Mouse (Mus musculus): ENCODE data around the gene Olfr1140. TPM values are rescaled to one million over a fixed set of nuclear protein-coding genes. Genes with fewer than 3 reads are reported as not detected.

Olfr1140 gene
- total RNA-seq (2021) (not detected), polyA plus RNA-seq (2012; rRNA removed) (not detected in 2 replicates)
- long read RNA-seq: 0 reads

DNA sequence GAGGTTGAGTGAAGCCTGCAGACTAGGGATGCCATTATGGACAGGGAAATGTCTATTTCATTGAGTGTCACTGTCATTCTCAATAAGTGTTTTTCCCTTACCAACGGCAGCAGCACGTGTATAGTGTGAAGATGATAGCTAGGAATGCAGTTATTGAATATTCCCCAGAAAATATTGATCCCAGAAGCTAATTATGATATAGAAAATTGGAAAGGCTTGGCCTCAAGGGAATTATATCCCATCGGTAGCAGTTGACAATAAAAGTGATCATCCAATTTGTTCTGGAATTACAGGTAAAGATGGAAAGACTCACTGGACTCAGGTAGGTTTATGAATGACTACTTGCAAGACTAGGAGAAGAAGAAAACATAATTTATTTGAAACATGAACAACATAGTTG lies at the start of gene Olfr1140:
Olfr1140 (plus strand) TSS at position 301 of the 400 bp plus-strand sequence.
- Histone ChIP-seq H3K36me3 (ENCODE audit: control insufficient read depth, insufficient read depth, low read length) (no peaks in the 10 kb centered on the region), H3K79me2 (replicated peaks; ENCODE audit: control insufficient read depth, insufficient read depth, low read length) (no peaks in the 10 kb centered on the region), H3K4me3 (no peak within 1 kb of the TSS), H3K4me1 (ENCODE audit: control insufficient read depth, insufficient read depth, low read length) (no peaks in the 10 kb centered on the region), H3K27ac (no peak within 1 kb of the TSS), H3K27me3 (ENCODE audit: control insufficient read depth, insufficient read depth, low read length) (no peaks in the 10 kb centered on the region), H3K9ac (ENCODE audit: low read depth, low read length) (no peak within 1 kb of the TSS)
- intact Hi-C loops (cut with DNase I): no loop called here
- no peak for DNase-seq
- WGBS: 53% methylated on average over 3 of the region's 3 CpGs
- TF ChIP-seq EP300 (IDR thresholded peaks at IDR 0.05; ENCODE audit: insufficient read depth, low read depth, low read length): no peak
- TF ChIP-seq CTCF (IDR thresholded peaks at IDR 0.05): no peak
- no peak for TF ChIP-seq POLR2A (IDR thresholded peaks at IDR 0.05; ENCODE audit: insufficient read depth, low read depth, low read length)

DNA sequence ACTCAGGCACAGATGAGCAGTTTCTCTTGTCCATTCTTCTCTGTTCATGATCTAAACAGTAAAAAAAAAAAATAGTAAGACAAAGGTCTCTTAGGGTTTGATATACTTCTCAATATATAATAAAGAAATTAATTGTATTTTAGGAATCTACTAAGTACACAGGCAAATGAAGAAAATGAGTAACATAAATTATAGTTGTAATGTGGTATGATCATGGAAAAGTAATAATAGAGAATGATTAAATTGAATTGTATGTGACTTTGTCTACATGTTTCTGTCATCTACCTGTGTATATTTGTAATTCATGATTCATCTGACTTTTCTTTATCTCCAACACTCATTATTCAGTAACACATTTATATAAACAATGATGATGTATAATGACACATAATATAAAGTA lies 49.7 kb upstream of the Olfr1140 start, which contains the start of gene Olfr1136:
Olfr1136 (minus strand) TSS at position 101 of the 400 bp plus-strand sequence.
- H3K27ac ChIP-seq: no peak within 1 kb of the TSS
- no peak within 1 kb of the TSS for H3K9ac ChIP-seq (ENCODE audit: low read depth, low read length)
- no peaks in the 10 kb centered on the region for H3K79me2 ChIP-seq (replicated peaks; ENCODE audit: control insufficient read depth, insufficient read depth, low read length)
- TF ChIP-seq POLR2A (IDR thresholded peaks at IDR 0.05; ENCODE audit: insufficient read depth, low read depth, low read length): no peak
- no peak for TF ChIP-seq EP300 (IDR thresholded peaks at IDR 0.05; ENCODE audit: insufficient read depth, low read depth, low read length)
- no peak for TF ChIP-seq CTCF (IDR thresholded peaks at IDR 0.05)
- intact Hi-C loops (cut with DNase I): no loop called here
- no peaks in the 10 kb centered on the region for H3K4me1 ChIP-seq (ENCODE audit: control insufficient read depth, insufficient read depth, low read length)
- H3K4me3 ChIP-seq: no peak within 1 kb of the TSS
- no peaks in the 10 kb centered on the region for H3K27me3 ChIP-seq (ENCODE audit: control insufficient read depth, insufficient read depth, low read length)
- no peak for DNase-seq
- H3K36me3 ChIP-seq (ENCODE audit: control insufficient read depth, insufficient read depth, low read length): no peaks in the 10 kb centered on the region

DNA sequence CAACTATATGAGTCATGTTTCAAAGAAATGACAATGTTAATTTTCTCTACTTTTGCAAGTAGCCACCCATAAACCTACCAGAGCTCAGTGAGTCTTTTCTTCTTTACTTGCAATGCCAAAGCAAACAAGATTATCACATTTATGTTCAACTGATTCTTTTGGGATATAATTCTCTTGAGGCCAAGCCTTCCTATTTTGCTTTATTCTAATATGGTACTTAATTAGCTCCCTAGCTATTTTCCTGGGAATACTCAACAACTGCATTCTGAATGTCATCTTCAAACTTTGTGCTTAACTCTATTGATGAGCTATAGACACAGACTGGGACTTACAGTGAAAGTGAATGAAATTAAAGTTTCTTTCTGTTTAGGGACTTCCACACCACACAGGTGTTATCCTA lies 30.5 kb upstream of the Olfr1140 start, which contains the start of gene Olfr1137:
Olfr1137 (minus strand) TSS at position 101 of the 400 bp plus-strand sequence.
- no peak for DNase-seq
- TF ChIP-seq CTCF (IDR thresholded peaks at IDR 0.05): no peak
- TF ChIP-seq POLR2A (IDR thresholded peaks at IDR 0.05; ENCODE audit: insufficient read depth, low read depth, low read length): no peak
- no peak for TF ChIP-seq EP300 (IDR thresholded peaks at IDR 0.05; ENCODE audit: insufficient read depth, low read depth, low read length)
- Histone ChIP-seq H3K4me3 (no peak within 1 kb of the TSS), H3K27me3 (ENCODE audit: control insufficient read depth, insufficient read depth, low read length) (no peaks in the 10 kb centered on the region), H3K36me3 (ENCODE audit: control insufficient read depth, insufficient read depth, low read length) (no peaks in the 10 kb centered on the region), H3K27ac (no peak within 1 kb of the TSS), H3K4me1 (ENCODE audit: control insufficient read depth, insufficient read depth, low read length) (no peaks in the 10 kb centered on the region), H3K9ac (ENCODE audit: low read depth, low read length) (no peak within 1 kb of the TSS), H3K79me2 (replicated peaks; ENCODE audit: control insufficient read depth, insufficient read depth, low read length) (no peaks in the 10 kb centered on the region)
- intact Hi-C loops (cut with DNase I): no loop called here

DNA sequence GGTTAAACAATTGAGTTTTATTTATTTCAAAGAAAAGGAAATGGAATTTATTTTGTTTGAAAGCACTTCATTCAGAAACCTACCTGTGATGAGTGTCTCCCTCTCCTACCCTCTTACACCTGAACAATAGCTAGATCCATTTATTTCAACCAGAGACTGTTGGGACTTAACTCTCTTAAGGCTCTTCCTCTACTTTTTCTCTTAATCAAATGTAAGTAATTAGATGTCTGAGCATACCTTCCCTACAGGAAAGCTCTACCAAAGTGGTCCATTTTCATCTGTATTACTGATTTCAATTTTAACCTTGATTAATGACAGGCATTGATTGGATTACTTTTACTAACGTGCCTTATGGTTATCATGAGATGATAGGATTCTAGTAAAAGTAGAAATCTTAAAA lies 3.7 kb upstream of the Olfr1140 start, which contains the start of gene Olfr1138:
Olfr1138 (minus strand) TSS at position 101 of the 400 bp plus-strand sequence.
- TF ChIP-seq CTCF (IDR thresholded peaks at IDR 0.05) (no peak), EP300 (IDR thresholded peaks at IDR 0.05; ENCODE audit: insufficient read depth, low read depth, low read length) (no peak), POLR2A (IDR thresholded peaks at IDR 0.05; ENCODE audit: insufficient read depth, low read depth, low read length) (no peak)
- Histone ChIP-seq H3K27me3 (ENCODE audit: control insufficient read depth, insufficient read depth, low read length) (no peaks in the 10 kb centered on the region), H3K79me2 (replicated peaks; ENCODE audit: control insufficient read depth, insufficient read depth, low read length) (no peaks in the 10 kb centered on the region), H3K4me3 (no peak within 1 kb of the TSS), H3K4me1 (ENCODE audit: control insufficient read depth, insufficient read depth, low read length) (no peaks in the 10 kb centered on the region), H3K9ac (ENCODE audit: low read depth, low read length) (no peak within 1 kb of the TSS), H3K27ac (no peak within 1 kb of the TSS), H3K36me3 (ENCODE audit: control insufficient read depth, insufficient read depth, low read length) (no peaks in the 10 kb centered on the region)
- intact Hi-C loops (cut with DNase I): no loop called here
- WGBS: 66% methylated on average over 1 of the region's 1 CpGs
- DNase-seq: no peak

DNA sequence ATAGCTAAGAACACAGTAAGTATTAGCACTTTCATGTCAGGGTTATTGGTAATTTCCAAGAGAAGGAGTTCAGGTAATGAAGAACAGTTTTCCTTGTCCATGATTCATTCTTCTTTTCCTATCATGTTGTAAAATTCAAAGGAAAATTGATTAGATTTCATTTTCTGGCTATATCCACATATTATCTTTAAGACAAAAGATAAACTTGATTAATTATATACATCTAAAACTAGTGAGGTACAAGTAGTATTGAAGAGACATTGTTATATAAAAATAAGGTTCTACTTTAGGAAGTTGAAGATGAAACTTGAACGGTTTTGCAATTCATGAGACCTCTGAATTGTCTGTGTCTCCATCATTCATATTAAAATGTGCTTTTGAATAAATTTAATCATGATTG lies 10.3 kb downstream of the Olfr1140 start, which contains the start of gene Olfr1141:
Olfr1141 (minus strand) TSS at position 101 of the 400 bp plus-strand sequence.
- Histone ChIP-seq H3K27ac (no peak within 1 kb of the TSS), H3K9ac (ENCODE audit: low read depth, low read length) (no peak within 1 kb of the TSS), H3K27me3 (ENCODE audit: control insufficient read depth, insufficient read depth, low read length) (no peaks in the 10 kb centered on the region), H3K4me3 (no peak within 1 kb of the TSS), H3K36me3 (ENCODE audit: control insufficient read depth, insufficient read depth, low read length) (no peaks in the 10 kb centered on the region), H3K4me1 (ENCODE audit: control insufficient read depth, insufficient read depth, low read length) (no peaks in the 10 kb centered on the region), H3K79me2 (replicated peaks; ENCODE audit: control insufficient read depth, insufficient read depth, low read length) (no peaks in the 10 kb centered on the region)
- TF ChIP-seq CTCF (IDR thresholded peaks at IDR 0.05): no peak
- TF ChIP-seq EP300 (IDR thresholded peaks at IDR 0.05; ENCODE audit: insufficient read depth, low read depth, low read length): no peak
- TF ChIP-seq POLR2A (IDR thresholded peaks at IDR 0.05; ENCODE audit: insufficient read depth, low read depth, low read length): no peak
- DNase-seq: no peak
- 54% methylated on average over 1 of the region's 1 CpGs for WGBS
- intact Hi-C loops (cut with DNase I): no loop called here

DNA sequence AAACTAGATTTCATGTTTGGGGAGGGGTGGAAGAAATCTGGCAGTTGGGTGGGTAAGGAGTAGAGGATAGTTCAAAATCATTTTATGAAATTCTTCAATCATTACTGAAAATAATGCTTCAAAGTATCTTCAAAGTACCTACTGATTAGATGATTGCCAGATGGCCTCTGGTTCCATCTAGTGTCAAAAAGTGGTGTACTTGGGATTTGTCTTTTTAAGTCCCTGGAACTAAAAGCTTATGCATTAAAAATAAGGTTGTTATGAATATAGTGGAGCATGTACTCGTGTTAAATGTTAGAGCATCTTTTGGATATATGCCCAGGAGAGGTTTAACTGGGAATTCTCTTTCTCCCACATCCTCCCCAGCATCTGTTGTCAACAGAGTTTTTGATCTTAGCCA lies 32.6 kb downstream of the Olfr1140 start:
- no peak for TF ChIP-seq POLR2A (IDR thresholded peaks at IDR 0.05; ENCODE audit: insufficient read depth, low read depth, low read length)
- 0 out of 2 replicates have a peak, but pooled peaks have one; percentile 10 for TF ChIP-seq CTCF (IDR thresholded peaks at IDR 0.05)
- Histone ChIP-seq H3K27me3 (ENCODE audit: control insufficient read depth, insufficient read depth, low read length) (no peaks in the 10 kb centered on the region), H3K79me2 (replicated peaks; ENCODE audit: control insufficient read depth, insufficient read depth, low read length) (no peaks in the 10 kb centered on the region), H3K27ac (no peak overlapping the region), H3K9ac (ENCODE audit: low read depth, low read length) (no peak overlapping the region), H3K4me3 (no peak overlapping the region), H3K36me3 (ENCODE audit: control insufficient read depth, insufficient read depth, low read length) (no peaks in the 10 kb centered on the region), H3K4me1 (ENCODE audit: control insufficient read depth, insufficient read depth, low read length) (no peaks in the 10 kb centered on the region)
- 38% methylated on average over 1 of the region's 1 CpGs for WGBS
- intact Hi-C loops (cut with DNase I): no loop called here
- no peak for DNase-seq

All from heart, adult 2 months (tissue).